14 mouse cellular contexts compared by ENCODE assay signal in genomic region chr6:33455238-33455637, GRCm38 (mm10).
"Had no signal": no experiment of that assay in that cellular context is flagged by ENCODE, and none has a peak within 500 bp of the region (broad histone marks: within the 10 kb centered on the region; RNA-seq: fewer than 3 reads in every experiment).

No protein-coding gene starts in this region.

- ATAC-seq: midbrain, embryonic 13.5 days had no signal

- H3K9ac ChIP-seq: kidney, embryonic 15.5 days; liver, embryonic 13.5 days; midbrain, embryonic 13.5 days; stomach, embryonic 15.5 days had no signal

- H3K4me3 ChIP-seq: kidney, embryonic 15.5 days; left cerebral cortex, adult 2 months; liver, embryonic 13.5 days; midbrain, embryonic 13.5 days; stomach, embryonic 15.5 days had no signal

- DNase-seq: kidney, postnatal 10 days; kidney, postnatal 36 days; layer of hippocampus, postnatal 36 days; liver, embryonic 13.5 days; lung, adult 2 months; right cerebral cortex, postnatal 25 days; spleen, adult 18-20 months; thymus, adult 18-20 months; thymus, postnatal 36 days had no signal

- H3K36me3 ChIP-seq: kidney, embryonic 15.5 days; liver, embryonic 13.5 days; midbrain, embryonic 13.5 days; stomach, embryonic 15.5 days had no signal

- H3K4me2 ChIP-seq: kidney, embryonic 15.5 days; liver, embryonic 13.5 days; midbrain, embryonic 13.5 days; stomach, embryonic 15.5 days had no signal

- H3K4me1 ChIP-seq: kidney, embryonic 15.5 days; stomach, embryonic 15.5 days had no signal

- H3K27ac ChIP-seq: kidney, embryonic 15.5 days; left cerebral cortex, adult 2 months; liver, embryonic 13.5 days; macrophage; midbrain, embryonic 13.5 days; stomach, embryonic 15.5 days had no signal

- H3K27me3 ChIP-seq: kidney, embryonic 15.5 days; liver, embryonic 13.5 days; midbrain, embryonic 13.5 days; stomach, embryonic 15.5 days had no signal

- H3K9me3 ChIP-seq: kidney, embryonic 15.5 days; liver, embryonic 13.5 days; midbrain, embryonic 13.5 days; stomach, embryonic 15.5 days had no signal
